Mouse (Mus musculus) induced T-regulatory cell, adult 2 months (primary cell): ENCODE measurements around the gene Nfia.
A peak's percentile ranks its signal among the peaks of the same experiment; 100 is the strongest.

Experiments used
- DNase-seq: peaks from one replicate; pipeline ENCODE4 v3.0.0-alpha.2; 2012; ENCODE audit warnings: low read depth

Gene Nfia

DNA sequence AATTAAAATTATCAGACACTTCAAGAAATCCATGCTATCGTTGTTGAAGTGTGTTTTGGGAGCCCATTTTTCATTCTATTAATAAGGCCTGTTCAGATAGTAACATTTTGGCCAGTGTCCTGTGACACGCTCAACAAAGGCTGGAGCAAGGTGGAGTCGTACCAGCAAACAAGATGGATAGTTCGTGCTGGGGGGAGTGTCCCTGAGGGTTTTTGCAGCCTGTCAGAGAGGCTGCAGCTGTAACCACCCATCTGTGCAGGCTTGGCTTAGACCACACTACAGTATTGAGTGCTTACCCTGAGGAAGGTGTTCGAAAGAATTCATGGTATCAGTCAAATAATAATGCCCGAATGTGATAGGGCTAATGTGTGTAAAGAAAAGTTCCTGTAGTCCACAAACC, 139.6 kb downstream of the Nfia start:
- no peak for DNase-seq

DNA sequence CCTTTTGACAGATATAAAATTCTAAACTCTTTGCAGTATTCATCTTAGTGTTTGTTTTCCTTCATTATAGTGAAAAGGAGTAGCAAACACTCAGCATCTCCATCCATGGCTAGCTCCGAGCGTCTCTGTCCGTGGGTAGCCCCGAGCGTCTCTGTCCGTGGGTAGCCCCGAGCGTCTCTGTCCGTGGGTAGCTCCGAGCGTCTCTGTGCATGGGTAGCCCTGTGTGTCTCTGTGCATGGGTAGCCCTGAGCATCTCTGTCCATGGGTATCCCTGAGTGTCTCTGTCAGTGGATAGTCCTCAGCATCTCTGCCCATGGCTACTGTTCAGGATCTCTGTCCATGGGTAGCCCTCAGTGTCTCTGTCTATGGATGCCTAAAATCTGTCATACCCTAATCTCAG, 140.0 kb downstream of the Nfia start:
- no peak for DNase-seq

DNA sequence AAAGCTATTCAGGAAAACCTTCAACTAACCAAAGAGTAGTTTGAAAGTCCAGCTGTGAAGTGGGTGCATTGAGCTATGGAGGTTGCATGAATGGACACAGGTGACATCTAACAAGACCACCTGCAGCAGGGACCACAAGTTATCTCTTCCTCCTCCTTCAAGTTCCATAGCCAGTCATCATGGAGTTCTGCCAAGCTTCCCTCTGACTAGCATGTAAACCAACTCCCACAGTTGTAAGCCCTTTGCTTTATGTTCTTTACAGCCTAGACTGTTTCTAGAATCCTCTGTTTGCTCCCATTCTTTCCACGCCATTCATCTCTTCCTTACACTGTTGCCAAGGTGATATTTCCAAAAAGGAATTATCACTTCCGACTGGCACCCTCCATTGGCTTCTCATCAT, 141.8 kb downstream of the Nfia start:
- no peak for DNase-seq

DNA sequence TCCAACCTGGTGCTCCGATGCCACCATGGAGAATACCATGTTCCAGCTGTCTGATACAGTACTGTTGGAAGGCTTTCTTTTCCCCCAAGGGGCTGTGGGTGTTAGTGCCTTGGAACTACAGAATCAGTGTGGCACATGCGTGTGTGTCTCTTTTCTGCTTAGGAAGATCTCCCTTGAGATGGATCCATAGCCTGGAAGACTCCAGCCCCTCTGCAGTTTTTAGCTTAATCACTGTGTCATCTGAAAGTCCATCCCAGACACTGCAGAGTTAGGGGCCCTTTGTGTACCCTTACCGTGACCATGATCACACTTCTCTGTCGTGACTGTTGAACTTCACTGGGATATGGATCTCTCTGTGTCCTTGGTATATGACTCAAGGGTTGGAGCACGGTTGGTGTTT, 142.2 kb downstream of the Nfia start:
- no peak for DNase-seq

DNA sequence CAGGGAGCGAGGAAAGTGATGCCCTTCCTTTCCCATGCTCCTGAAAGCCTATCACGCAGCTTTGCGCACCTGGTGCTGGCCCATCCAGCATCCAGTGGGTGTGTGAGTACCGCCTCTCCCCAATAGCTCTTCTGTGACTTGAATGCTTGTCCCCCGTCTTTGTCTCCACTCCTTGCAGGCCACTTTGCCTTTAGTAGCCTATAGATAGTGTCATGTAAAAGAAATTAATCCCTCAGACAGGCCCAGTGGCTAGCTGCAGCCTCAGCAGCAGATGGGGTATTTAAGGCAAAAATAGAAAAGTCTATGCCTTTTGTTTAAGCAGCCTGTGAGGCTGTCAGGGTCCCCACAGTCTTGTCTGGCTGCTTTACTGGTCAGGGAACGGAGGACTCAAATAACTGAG, 145.0 kb downstream of the Nfia start:
- no peak for DNase-seq

DNA sequence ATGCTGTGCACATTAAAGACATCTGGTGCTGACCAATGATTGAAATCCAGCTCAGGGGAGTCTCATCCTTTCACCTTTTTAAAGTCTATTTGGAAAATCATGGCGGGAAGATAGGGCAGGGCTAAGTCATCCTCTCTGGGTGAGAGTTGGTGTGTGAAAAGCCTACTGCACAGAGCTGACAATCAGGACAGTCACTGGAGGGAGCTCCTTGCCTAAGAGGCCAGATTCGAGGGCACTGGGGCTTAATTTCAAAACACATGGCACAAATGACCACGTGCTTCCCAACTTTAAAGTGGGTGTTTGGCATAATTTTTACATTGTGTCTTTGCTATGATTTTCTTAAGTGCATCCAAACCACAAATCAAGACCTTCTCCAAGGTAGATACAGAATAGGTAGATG, 146.1 kb downstream of the Nfia start:
- no peak for DNase-seq

DNA sequence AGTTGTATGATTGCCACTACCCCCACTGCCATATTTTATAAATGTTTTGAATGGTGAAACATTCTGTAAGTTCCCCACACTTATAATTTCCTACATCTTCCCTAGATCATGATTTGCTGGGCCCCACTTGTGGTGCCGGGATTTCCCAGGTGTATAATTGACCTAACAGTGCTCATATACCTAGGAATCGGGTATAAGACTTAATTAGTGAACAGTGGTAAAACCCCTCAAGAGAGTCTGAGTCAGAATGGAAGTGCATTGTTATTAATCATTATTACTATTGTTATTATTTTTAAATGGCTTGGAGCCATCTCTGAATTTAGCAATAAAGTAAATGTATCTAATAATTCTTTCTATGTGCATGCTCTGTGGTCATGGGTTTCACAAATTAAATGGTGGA, 147.2 kb downstream of the Nfia start:
- peak; percentile 5 for DNase-seq

DNA sequence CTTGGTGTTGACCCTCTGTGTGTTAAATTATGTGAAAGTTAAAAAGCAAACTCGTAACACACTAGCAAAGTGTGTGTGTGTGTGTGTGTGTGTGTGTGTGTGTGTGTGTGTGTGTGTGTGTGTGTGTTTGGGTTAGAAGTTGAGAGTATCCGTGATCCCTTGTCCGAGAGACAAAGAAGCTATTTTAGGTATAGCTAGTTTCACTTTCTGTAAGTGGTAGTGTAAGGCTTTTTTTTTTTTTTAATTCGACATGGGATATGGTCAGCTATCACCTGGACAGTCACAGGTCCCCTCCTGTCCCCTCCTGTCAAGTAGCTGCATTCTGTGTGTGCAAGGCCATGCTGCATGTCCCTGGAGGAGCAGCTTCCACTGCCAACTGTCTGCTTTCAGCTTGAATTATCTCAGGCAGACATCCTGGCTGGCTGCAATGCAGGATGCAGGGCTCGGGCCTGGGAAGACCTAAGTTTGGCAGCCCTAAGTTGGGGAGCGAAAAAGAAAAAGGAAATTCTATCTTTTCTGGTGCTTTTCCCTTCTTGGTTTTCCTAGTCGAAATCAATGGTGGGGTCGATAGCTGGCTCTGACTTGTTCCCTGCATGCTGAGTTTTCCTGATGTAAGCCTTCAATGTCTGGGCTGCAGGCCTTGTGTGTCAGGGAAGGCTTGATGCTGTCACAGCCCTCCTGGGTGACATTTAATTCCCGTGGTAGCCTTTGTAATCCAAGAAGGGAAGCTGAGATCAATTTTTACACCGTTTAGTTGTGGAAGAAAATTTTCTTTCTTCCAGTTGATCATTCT, 147.9 kb downstream of the Nfia start:
- DNase-seq = no peak

DNA sequence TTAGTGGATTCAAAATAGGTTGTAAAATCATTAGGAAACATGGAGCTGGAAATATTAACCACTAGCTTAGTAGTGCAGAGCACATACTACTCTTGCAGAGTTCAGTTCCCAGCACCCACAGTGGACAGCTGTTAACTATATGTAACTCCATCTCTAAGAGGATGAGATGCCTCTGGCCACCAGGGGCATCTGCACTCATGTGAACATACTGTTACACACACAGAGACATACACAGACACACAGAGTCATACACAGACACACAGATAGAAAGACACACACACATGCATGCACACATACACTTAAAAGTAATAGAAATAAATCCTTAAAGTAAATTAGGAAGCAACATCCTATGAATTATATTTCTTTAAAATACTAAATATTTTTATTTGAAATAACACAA, 149.1 kb downstream of the Nfia start:
- DNase-seq = no peak

DNA sequence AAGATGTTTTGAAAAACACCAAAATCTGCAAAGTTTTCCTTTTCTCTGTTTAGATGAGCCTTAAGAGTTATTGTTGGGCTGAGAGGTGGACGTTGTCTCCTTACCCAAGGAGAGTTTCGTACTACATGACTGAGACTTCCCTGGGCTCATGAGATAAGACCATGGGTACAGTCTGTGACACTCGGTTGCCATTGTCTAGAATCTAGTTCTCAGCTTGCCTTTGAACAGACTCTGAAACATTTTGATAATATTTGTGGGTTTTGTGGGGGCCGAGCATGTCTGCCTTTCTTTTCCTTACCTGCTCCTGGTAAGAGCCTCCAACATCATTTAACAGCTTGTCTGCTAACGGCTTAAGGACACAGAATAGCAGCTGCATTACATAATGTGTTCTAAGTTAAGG, 150.7 kb downstream of the Nfia start:
- DNase-seq = no peak

DNA sequence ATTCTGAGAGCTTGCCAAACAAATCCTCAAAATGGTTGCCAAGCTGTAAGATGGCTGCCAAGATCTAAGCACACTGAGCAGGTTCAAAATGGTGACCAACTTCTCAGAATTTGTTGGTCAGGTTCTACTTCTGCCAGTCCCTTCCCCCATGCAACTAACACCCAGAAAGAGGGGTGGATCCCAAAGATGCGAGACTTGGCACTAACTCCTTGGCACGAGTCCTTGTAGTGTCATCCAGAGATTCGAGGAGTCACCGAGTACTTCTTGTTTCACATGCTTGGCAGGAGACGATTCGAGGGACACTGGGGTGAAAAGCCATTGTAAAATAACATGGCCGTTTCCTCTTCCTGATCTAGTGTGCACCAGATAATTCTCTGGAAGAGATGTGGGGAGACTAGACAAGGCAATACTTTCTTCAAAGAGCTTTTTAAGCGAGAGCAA, 151.4 kb downstream of the Nfia start:
- no peak for DNase-seq

DNA sequence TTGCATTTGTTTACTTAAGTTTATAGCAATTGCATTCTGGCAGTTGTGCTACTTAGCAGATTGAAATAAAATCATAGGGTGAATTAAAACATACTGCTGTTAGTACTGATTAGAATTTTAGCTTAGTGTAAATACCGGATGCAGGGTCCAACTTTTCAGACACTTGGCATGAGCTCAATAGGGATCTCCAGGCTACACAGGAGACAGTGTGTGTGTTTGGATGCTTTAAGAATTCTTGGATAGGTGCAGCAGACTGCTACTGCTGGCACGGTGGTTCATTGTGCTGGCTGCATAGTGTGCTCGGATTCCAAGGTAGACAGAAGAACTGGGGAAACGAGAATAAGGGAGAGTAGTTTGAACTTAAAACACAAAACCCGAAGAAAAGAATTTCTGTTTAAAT, 151.9 kb downstream of the Nfia start:
- no peak for DNase-seq

DNA sequence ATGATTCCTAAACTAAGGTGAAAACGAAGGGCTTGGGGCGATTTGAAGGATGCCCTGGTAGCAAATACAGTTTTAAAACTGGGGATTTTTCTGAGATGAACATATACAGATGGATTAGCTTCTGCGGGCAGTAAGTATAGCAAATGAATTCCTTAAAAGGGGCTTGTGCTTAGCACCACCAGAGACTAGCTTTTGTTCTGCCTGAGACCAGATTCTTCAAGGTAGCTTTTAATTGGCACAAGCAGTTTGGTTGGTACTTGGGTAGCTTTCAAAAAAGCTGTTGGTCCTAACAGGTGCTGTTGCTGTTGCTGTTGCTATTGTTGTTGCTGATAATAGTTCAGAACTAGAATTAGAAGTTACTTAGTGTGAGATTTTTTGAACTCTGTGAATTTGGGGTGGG, 152.3 kb downstream of the Nfia start:
- DNase-seq = no peak

DNA sequence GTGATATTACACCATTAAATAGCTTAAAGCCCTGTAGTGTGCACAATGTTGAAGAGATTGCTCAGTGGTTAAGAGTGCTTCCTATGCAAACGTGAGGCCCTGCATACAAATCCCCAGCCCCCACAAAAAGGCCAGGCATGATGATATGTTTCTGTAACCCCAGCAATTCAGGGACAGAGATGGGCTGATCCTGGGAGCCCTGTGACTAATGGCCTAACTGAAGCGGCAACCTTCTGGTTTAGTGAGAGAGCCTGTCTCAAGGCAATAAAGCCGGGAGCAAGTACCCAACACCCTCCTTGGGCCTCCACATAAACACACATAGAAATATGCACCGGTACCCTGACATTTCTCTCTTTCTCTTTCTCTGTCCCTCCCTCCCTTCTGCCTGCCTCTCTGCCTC, 153.1 kb downstream of the Nfia start:
- no peak for DNase-seq

DNA sequence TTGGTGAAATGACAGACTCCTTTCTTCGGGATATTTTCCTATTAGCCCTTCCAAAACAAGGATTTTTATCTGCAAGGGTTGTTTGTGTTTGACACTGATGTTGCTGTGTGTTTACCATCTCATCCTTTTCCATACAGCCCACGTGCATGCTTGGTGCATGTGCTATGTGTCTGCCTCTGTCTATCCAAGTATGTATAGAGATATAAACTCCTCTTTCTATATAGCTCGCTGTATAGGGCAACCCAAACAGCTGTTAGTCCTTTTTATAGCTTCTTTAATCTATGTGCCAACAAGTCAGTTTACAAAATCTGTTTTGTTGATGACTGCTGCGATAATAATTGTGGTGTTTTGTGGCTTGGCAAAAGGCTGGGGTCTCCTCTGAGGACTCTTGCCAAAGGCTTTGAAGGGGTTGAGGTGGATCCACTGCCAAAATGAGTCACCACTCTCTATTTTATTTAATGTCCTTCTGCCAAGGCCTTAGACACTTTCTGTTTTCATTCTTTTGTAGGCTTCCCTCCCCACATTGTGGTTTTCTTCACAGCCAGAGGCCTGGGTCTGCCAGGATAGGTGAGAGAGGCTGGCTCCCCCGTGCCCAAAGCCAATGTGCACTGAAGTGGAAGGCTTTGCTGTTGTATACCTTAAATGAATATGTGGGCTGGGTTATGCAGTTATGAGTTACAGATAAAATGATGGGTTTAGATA, 154.2 kb downstream of the Nfia start:
- DNase-seq = peak; percentile 4

DNA sequence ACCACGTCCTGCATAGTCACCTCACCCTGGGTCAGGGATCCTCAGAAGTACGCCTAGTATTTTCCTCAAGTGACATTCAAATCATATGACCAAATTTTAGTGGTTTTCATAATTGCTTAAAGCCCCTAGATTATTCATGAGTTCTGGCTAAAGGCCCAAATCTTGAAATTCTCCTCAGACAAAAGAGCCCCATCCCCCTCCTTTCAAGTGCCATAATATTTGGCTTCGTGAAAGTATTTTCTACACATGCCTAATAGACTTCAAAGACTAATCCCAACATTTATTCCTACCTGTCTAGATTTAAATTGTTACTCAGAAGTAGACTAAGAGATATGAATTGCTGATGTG, 154.7 kb downstream of the Nfia start:
- DNase-seq = no peak

DNA sequence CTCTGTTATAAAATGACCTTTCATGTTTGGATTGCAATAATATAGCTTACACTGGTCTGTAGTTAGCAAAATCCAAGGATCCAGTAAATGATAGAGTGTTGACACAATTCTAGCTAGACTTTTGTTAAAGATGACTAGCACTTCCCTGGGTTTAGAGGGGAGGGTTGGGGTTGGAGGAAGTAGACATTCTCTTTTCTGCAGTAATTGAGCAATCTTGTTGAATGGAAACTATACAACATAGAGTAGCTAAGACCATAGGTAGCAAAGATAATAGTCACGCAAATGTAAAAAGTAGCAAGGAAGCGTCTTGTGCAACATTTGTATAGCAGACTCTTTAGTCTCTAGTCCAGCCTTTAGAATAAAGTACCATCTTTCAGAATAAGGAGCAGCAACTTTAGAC, 163.8 kb downstream of the Nfia start:
- DNase-seq = no peak

DNA sequence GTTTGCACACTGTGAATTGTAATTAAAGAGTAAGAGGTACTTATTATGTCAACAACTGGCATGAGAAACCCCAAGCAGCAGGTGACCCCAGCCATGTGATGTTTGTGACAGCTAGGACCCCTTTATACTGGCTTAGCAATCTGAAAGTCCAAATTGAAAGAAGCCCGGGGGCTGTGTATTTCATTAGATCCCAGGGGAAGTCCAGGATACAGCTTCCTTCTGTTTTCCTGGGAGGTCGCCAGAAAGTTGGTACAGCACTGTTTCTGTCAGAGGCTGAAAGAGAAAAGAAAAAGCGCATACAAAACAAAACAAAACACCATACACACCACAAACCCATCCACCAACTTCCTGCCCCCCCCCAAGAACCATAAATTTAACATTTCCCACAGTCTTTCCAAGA, 164.4 kb downstream of the Nfia start:
- no peak for DNase-seq

DNA sequence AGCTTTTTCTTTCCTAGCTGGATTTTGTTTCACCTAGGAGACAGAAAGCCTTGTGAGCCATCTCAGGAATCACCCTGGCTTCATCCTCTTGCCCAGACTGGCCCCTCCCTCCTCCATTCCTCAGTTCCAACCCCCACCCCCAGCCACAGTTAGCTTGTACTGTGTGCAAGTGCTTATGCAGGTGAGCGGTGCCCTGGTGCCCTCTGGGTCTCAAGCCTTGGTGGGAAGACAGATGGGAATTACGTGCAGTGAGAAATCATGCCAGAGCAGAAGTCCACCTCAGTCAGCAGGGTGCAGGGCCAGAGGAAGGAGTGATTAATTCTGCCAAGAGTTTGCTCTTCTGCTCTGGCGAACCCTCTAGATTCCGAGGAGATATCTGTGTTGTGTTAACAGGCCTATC, 167.0 kb downstream of the Nfia start:
- DNase-seq = no peak

DNA sequence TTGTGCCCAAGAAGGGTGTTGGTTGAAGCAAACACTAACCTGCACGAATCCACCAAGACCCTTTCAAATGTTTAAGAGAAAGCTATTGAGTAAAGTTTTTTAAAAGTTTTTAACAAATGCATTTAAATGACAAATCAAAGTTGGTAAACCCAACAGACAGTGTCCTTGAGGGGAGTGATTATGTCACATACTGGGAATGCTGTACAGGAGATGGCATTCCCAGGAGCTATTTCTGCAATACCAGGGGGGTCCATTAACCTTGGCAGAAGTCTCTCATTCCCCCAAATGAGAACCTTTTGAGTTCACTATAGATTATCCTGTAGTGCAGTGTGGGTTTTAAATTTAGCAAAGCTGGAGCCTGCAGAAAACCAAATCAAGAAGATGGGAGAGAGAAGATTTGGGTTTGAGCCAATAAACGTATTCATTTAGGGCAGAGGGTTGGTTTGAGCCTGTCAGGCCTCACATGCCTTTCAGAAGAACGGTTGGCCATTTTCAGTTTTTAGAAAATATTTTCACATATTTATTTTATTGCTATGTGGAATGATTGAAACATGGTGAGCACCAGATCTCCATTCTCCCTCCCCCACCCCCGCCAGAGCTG, 167.5 kb downstream of the Nfia start:
- DNase-seq = no peak

DNA sequence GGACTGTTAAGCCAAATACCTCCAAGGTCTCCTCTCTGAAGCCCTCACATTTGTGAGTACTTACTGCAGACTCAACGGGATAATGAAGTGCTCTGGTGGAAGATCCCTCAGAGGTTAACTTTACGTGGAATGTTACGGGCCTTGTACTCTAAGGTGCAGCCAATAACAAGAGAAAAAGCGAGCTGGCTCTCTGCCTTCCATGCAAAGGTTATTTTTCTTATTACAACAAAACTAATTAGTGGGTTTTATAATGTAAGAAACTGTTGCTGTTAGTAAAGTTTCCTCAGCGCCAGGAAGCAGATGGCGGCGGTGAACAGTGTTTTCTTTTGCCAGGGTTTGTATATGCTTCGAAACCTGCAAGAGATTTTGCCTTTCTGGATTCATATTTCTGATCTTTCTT, 169.1 kb downstream of the Nfia start:
- DNase-seq = no peak

DNA sequence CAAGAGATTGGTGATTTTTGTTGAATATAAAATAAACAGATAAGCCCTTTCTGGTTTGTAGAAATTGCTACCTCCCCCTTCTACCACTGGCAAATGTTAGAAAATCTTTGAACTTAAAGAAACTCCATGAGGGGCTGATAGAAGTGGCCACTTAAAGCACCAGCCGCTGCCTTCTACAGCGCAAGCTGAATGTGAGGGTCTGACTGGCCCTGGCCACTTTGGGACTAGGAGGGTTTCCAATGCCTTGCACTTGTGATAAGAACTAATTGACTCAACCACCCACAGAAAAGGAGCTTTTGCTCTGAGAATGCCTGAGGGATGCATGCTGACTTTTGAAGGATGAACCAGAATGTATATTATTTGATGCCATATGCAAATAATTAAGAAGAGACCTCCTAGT, 171.8 kb downstream of the Nfia start:
- no peak for DNase-seq

DNA sequence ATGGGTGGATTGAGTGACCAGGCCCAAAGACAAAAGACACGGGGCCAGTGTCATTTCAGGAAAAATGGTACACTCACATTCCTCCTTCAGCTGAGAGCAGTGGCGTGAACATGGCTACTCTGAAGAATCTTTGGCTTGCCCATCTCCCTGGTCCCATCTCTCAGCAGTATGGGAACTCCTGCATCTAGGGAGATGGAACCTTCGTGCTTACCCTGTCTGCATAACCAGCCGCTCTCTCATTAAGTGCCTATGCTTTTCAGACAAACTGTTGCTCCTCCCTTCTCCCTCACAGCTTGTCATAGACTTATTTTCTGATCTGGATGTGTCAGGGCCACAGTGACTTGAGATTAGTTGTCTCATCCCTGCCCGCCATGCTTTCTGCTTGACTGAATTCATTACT, 174.9 kb downstream of the Nfia start:
- no peak for DNase-seq

DNA sequence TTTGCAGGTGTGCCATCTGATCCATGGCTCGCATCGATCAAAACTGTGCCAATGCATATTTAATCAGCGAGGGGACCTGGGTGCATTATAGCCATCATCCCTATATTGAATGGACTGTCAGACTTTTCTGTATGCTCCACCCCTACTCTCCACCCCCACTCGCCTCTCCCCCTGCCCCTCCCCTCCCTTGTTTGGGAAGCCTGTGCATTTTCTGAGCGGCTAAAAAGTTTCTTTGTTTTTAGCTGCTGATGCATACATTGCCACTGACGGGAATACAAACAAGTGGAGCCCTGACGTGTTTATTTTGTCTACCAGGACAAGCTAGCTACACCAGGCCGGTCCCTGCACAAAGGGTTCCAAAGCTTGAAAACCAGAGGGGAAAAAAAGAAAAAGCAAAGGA, 175.7 kb downstream of the Nfia start:
- no peak for DNase-seq
